Mouse (Mus musculus): Measurements from ENCODE around the gene Zmiz1. TPM values are rescaled to one million over a fixed set of nuclear protein-coding genes. Genes with fewer than 3 reads are reported as not detected.
A peak's percentile ranks its signal among the peaks of the same experiment; 100 is the strongest.

Gene Zmiz1
- polyA plus RNA-seq, 1 experiment, result 63.7 TPM

- Histone ChIP-seq H3K27me3 (ENCODE audit: control insufficient read depth, insufficient read depth, low read length) (no peaks in the 10 kb centered on the region), H3K4me3 (replicated peaks; ENCODE audit: insufficient read depth, low read depth, low read length) (no peak overlapping the region), H3K4me1 (ENCODE audit: control insufficient read depth, insufficient read depth, low read length) (peaks cover 86% of the 10 kb centered on the region), H3K27ac (ENCODE audit: insufficient read depth, low read length) (peak overlapping the region; percentile 62; the same call in 1 of the 2 replicates)
- TF ChIP-seq POLR2A (IDR thresholded peaks at IDR 0.05; ENCODE audit: borderline replicate concordance, insufficient read depth, low read length) (no peak), CTCF (IDR thresholded peaks at IDR 0.05; ENCODE audit: borderline replicate concordance, insufficient read depth, low read depth, low read length) (no peak)
- DNase-seq, result no peak
- 20% methylated on average over 12 of the region's 12 CpGs for WGBS
Observed at GRCm38 (mm10) chr14:25635746-25636145, 176.8 kb downstream of the Zmiz1 start.

- WGBS, result 3% methylated on average over 7 of the region's 7 CpGs
- Histone ChIP-seq H3K4me3 (replicated peaks; ENCODE audit: insufficient read depth, low read depth, low read length) (no peak overlapping the region), H3K27ac (ENCODE audit: insufficient read depth, low read length) (peak overlapping the region; percentile 62), H3K27me3 (ENCODE audit: control insufficient read depth, insufficient read depth, low read length) (no peaks in the 10 kb centered on the region), H3K4me1 (ENCODE audit: control insufficient read depth, insufficient read depth, low read length) (peaks cover 84% of the 10 kb centered on the region)
- TF ChIP-seq POLR2A (IDR thresholded peaks at IDR 0.05; ENCODE audit: borderline replicate concordance, insufficient read depth, low read length) (no peak), CTCF (IDR thresholded peaks at IDR 0.05; ENCODE audit: borderline replicate concordance, insufficient read depth, low read depth, low read length) (no peak)
- peak; percentile 77 to 87 for DNase-seq
Observed at GRCm38 (mm10) chr14:25636297-25636696, 177.3 kb downstream of the Zmiz1 start.

DNA sequence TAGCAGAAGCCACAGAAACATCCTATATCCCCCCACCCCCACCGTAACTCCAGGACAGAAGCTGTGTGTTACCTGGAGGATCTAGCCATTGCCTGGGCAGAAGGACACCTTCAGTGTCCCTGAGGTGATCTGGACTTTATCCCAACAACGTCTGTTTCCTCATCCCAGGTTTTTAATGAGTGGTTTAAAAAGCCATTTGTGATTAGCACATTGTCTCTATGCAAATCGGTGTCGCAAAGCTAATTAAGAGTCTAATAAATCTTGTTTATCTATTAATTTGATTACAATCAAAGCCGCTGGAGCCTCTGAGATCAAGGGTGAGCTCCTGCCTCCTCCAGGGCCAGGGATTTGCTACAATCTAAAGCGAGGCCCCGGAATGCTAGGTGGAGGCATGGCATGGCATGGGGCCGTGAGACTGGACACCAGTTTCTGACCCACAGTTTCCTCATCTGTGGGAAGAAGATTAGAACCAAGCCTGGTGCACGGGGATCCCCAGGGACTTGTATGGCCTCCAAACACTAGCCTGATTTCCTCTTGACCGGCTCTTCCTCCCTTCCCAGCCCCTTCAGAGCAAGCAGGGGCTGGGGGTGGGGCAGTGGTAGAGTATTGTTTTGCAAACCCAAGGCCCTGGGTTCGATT, 180.3 kb downstream of the Zmiz1 start:
- H3K4me1 ChIP-seq (ENCODE audit: control insufficient read depth, insufficient read depth, low read length), result peaks cover 68% of the 10 kb centered on the region
- no peak overlapping the region for H3K27ac ChIP-seq (ENCODE audit: insufficient read depth, low read length)
- no peak overlapping the region for H3K4me3 ChIP-seq (replicated peaks; ENCODE audit: insufficient read depth, low read depth, low read length)
- TF ChIP-seq CTCF (IDR thresholded peaks at IDR 0.05; ENCODE audit: borderline replicate concordance, insufficient read depth, low read depth, low read length) (no peak), POLR2A (IDR thresholded peaks at IDR 0.05; ENCODE audit: borderline replicate concordance, insufficient read depth, low read length) (no peak)
- DNase-seq, result no peak
- 59% methylated on average over 11 of the region's 11 CpGs for WGBS
- H3K27me3 ChIP-seq (ENCODE audit: control insufficient read depth, insufficient read depth, low read length), result no peaks in the 10 kb centered on the region

DNA sequence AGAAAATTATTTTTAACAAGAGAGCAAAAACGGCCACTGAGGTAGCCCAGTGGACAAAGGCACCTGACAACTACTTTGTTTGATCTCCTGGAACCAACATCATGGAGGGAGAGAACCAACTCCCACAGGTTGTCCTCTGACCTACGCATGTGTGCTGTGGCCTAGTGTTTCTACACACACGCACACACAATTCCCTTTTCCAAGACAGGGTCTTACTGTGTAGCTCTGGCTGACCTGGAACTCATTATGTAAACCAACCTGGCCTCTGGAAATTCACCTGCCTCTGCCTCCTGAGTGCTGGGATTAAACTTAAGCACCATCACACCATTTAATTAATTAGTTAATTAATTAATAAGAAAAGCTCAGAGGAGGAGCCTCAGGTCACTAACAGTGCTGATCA, 181.0 kb downstream of the Zmiz1 start:
- no peak overlapping the region for H3K4me3 ChIP-seq (replicated peaks; ENCODE audit: insufficient read depth, low read depth, low read length)
- TF ChIP-seq POLR2A (IDR thresholded peaks at IDR 0.05; ENCODE audit: borderline replicate concordance, insufficient read depth, low read length) (no peak), CTCF (IDR thresholded peaks at IDR 0.05; ENCODE audit: borderline replicate concordance, insufficient read depth, low read depth, low read length) (no peak)
- peaks cover 63% of the 10 kb centered on the region for H3K4me1 ChIP-seq (ENCODE audit: control insufficient read depth, insufficient read depth, low read length)
- H3K27me3 ChIP-seq (ENCODE audit: control insufficient read depth, insufficient read depth, low read length), result no peaks in the 10 kb centered on the region
- no peak for DNase-seq
- WGBS, result 88% methylated on average over 3 of the region's 3 CpGs
- no peak overlapping the region for H3K27ac ChIP-seq (ENCODE audit: insufficient read depth, low read length)

DNA sequence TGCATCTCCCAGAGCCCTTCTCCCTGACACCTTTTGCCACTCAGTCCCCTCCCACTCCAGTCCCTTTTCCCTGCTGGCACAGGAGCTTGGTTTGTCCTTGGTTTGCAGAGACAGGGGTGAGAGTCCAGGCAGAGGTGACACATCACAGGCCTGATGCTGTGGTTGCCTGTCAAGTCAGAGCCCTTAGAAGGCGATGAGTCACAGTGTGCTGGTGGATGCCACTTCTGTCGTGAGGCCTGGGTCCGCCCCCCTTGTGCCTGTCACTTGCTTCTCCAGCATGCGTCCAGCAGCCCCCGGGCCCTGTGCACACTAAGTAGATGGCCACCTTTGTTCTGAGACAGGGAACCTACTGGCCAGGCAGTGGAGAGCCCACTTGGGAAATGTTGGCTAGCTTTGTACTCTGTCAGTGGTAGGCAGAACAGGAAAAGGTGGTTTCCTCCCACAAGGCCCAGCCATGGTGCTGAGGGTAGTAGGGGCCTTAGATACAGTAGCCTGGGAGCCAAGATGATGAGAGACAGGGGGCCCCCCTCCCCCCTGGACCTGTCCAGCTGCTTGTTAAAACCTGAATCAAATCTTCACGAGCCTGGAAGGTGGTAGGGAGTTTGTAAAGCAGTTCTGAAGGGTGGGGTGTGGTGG, 181.6 kb downstream of the Zmiz1 start:
- Histone ChIP-seq H3K27me3 (ENCODE audit: control insufficient read depth, insufficient read depth, low read length) (no peaks in the 10 kb centered on the region), H3K4me1 (ENCODE audit: control insufficient read depth, insufficient read depth, low read length) (peaks cover 57% of the 10 kb centered on the region), H3K27ac (ENCODE audit: insufficient read depth, low read length) (no peak overlapping the region), H3K4me3 (replicated peaks; ENCODE audit: insufficient read depth, low read depth, low read length) (no peak overlapping the region)
- no peak for DNase-seq
- TF ChIP-seq CTCF (IDR thresholded peaks at IDR 0.05; ENCODE audit: borderline replicate concordance, insufficient read depth, low read depth, low read length) (no peak), POLR2A (IDR thresholded peaks at IDR 0.05; ENCODE audit: borderline replicate concordance, insufficient read depth, low read length) (no peak)
- WGBS, result 49% methylated on average over 6 of the region's 6 CpGs

DNA sequence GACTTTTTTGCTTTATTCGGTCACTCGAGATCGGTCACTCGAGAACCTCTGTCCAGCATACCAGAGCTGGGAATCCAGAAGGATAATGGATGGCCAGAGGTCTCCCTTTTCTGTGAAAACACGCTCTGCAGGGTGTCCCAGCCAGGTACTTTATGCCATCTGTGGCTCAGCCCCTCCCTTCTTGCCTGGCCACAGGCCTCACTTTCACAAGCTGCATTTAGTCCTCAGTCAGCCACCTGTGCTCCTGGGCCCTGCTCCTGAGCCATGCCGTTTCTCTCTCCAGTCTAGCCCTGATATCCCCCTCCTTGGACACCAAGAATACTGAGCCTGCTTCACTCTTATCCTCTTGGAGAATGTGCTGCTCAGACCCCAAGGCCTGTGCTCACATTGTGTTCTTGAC, 182.1 kb downstream of the Zmiz1 start:
- H3K4me1 ChIP-seq (ENCODE audit: control insufficient read depth, insufficient read depth, low read length), result peaks cover 54% of the 10 kb centered on the region
- H3K4me3 ChIP-seq (replicated peaks; ENCODE audit: insufficient read depth, low read depth, low read length), result no peak overlapping the region
- TF ChIP-seq POLR2A (IDR thresholded peaks at IDR 0.05; ENCODE audit: borderline replicate concordance, insufficient read depth, low read length) (no peak), CTCF (IDR thresholded peaks at IDR 0.05; ENCODE audit: borderline replicate concordance, insufficient read depth, low read depth, low read length) (no peak)
- 25% methylated on average over 6 of the region's 6 CpGs for WGBS
- DNase-seq, result peak; percentile 54 to 66
- H3K27ac ChIP-seq (ENCODE audit: insufficient read depth, low read length), result no peak overlapping the region
- no peaks in the 10 kb centered on the region for H3K27me3 ChIP-seq (ENCODE audit: control insufficient read depth, insufficient read depth, low read length)

DNA sequence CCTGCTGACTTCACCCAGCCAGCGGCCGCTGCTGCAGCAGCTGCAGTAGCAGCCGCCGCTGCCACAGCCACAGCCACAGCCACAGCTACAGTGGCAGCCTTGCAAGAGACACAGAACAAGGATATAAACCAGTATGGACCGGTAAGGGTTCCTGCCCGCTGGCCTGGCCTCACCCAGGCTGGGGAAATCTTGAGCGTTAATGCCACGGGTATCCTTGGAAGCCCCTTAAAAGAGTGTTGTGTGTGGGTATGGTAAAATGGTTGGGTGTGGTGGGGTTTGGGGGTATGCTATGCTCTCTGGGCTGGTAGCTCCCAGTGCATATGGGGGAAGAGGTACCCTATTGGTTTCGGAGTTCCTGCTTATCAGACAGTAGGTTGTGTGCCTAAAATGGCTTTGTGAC, 186.7 kb downstream of the Zmiz1 start:
- Histone ChIP-seq H3K27ac (ENCODE audit: insufficient read depth, low read length) (no peak overlapping the region), H3K27me3 (ENCODE audit: control insufficient read depth, insufficient read depth, low read length) (no peaks in the 10 kb centered on the region), H3K4me3 (replicated peaks; ENCODE audit: insufficient read depth, low read depth, low read length) (no peak overlapping the region), H3K4me1 (ENCODE audit: control insufficient read depth, insufficient read depth, low read length) (peaks cover 18% of the 10 kb centered on the region; the same call in 1 of the 2 replicates)
- no peak for TF ChIP-seq POLR2A (IDR thresholded peaks at IDR 0.05; ENCODE audit: borderline replicate concordance, insufficient read depth, low read length)
- no peak for TF ChIP-seq CTCF (IDR thresholded peaks at IDR 0.05; ENCODE audit: borderline replicate concordance, insufficient read depth, low read depth, low read length)
- DNase-seq, result no peak
- WGBS, result 56% methylated on average over 9 of the region's 9 CpGs

GRCm38 (mm10) chr14:25646161-25646621, 187.2 kb downstream of the Zmiz1 start:
- WGBS, result 77% methylated on average over 2 of the region's 2 CpGs

More at GRCm38 (mm10) chr14:25646161-25646621, 187.2 kb downstream of the Zmiz1 start:
- Histone ChIP-seq H3K4me3 (replicated peaks; ENCODE audit: insufficient read depth, low read depth, low read length) (no peak overlapping the region), H3K27me3 (ENCODE audit: control insufficient read depth, insufficient read depth, low read length) (no peaks in the 10 kb centered on the region), H3K4me1 (ENCODE audit: control insufficient read depth, insufficient read depth, low read length) (peaks cover 16% of the 10 kb centered on the region; the same call in 1 of the 2 replicates), H3K27ac (ENCODE audit: insufficient read depth, low read length) (no peak overlapping the region)
- TF ChIP-seq POLR2A (IDR thresholded peaks at IDR 0.05; ENCODE audit: borderline replicate concordance, insufficient read depth, low read length), result no peak
- TF ChIP-seq CTCF (IDR thresholded peaks at IDR 0.05; ENCODE audit: borderline replicate concordance, insufficient read depth, low read depth, low read length), result peak; percentile 83
- DNase-seq, result peak; percentile 67 to 72

Data from cerebellum, adult 2 months (tissue).